Mouse (Mus musculus): ENCODE measurements around the gene Slamf7.

DNA sequence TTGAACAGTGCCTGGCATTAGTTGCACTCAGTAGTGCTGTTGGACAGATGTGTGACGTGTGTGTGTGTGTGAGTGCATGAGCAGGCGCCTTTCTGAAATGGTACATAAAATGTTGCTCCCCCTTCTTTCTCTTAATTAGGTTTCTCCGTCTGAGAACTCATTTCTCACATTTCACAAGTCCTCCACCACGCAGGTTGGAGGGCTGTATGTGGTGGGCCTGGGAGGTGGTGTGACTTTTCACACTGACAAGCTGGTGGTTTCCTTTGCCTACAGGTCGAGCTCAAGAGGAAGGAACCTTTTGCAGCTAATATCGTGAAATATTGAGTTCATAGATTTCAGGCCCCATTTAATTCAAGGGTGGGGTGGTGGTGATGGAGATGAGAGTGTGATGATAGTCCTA is 23.7 kb downstream of the Slamf7 start:
- TF ChIP-seq CTCF (IDR thresholded peaks at IDR 0.05) (no peak), POLR2A (IDR thresholded peaks at IDR 0.05; ENCODE audit: insufficient read depth, low read depth, low read length) (no peak), EP300 (IDR thresholded peaks at IDR 0.05; ENCODE audit: insufficient read depth, low read depth, low read length) (no peak)

All from heart, adult 2 months (tissue).